Mouse (Mus musculus): ENCODE data around the gene Gcc2.
A peak's percentile ranks its signal among the peaks of the same experiment; 100 is the strongest.
"Not testable (repeated sequence)": the region's sequence is repeated elsewhere in the genome, so short reads cannot be mapped to it uniquely, and the experiment has no call there.

Gene Gcc2

DNA sequence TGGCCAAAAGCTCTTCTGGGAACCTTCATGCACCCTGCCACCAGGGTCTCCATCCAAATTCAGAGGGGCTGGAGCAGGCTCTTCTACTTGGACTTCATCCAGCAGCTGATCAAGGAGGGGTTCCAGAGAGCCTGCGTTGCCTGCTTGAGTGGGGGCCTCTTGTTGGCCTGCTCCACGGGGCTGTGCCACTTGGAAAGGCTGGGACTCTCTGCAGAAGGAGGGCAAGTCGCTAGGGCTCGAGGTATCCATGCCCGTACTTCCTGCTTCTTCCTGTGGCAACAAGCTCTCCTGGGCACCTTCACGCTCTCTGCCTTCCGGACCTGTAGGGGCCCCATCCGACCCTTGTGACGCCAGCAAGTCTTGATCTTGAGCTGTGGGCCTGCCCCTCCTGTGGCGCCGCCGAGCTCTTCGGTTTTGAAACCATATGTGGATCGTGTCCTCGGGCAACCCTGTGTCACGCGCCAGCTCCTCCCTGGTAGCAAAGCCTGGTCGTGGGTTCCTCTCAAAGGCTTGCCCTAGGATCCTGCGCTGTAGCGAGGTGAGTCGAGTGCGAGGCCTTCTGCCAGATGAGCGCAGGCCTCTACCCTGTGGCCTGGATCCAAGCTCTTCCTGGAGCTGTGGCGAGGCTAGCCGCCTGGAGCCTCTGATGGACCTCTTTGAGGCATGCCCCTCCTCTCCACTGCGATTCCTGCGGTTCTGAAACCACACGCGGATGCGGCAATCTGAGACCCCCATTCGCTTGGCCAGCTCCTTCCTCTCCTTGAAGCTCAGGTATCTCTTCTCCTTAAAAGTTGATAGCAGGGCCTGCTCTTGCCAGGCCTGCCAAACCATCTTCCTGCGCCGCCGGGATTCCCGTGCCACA is 23.3 kb upstream of the Gcc2 start:
- peak; percentile 76 to 78 for DNase-seq

DNA sequence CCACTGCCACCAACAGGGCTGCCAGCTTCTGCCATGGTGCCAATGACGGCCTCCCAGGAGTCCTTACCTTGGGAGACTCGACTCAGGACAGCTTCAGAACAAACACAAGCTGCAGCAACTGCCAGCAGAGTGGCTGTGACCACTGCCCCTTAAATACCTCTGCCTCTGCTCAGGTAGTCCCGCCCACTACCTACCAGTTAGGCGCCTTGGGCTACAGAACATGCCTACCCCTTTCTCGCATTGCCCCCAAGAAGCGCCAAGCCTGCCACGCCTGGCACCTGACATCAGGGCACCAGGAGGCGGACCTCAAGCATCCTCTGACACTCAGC is 22.7 kb upstream of the Gcc2 start, which contains the start of gene Duxf3:
Gene Duxf3, minus strand, starts transcription at position 35 of the 329 bp plus-strand sequence.
- DNase-seq = peak in 1 of 2 experiments; percentile 36

DNA sequence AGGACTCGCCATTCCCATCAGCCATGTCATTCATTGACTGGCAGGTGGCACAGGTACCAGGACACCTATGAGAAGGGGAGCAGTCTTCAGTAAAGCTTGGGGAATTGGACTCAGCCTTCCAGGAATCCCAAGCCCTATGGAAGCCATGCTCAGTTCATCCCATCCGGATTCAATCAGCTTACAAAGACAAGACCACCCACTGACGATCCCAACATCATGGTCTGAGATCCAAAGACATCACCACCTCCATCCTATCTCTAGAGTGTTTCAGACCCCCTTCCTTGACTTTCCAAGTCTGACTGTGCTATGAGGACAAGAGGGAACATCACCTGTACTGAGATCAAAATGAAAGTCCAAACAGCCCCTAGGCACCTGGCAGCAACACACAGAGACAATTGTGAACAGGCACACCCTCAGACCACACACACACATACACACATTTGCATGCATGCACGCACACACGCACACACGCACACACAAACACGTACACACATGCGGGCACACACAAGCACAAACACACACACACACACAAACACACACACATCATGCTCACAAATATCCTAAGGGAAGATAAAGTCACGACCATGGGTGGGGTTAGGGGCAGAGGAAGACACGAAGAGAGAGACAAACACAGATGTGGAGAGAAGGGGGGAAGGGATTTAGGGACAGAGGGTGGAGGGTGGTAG is 22.1 kb upstream of the Gcc2 start:
- DNase-seq = peak in 1 of 2 experiments; percentile 41

DNA sequence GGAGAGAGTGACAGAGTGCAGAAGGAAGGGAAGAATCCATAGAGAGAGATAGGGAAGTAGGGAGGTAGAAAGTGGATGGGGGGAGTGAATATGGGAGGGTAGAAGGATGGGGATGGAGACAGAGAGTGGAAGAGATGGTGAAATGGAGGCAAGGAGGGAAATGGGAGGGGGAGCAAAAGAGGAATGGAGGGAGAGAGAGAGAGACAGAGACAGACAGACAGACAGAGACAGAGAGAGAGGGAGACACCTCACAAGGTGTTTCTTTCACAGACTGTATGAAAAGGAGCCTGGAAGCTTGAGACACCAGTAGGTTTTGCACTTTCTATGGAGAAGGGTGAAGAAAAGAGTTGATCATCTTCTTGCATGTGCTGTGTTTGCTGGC is 21.6 kb upstream of the Gcc2 start:
- not testable (repeated sequence) for DNase-seq

DNA sequence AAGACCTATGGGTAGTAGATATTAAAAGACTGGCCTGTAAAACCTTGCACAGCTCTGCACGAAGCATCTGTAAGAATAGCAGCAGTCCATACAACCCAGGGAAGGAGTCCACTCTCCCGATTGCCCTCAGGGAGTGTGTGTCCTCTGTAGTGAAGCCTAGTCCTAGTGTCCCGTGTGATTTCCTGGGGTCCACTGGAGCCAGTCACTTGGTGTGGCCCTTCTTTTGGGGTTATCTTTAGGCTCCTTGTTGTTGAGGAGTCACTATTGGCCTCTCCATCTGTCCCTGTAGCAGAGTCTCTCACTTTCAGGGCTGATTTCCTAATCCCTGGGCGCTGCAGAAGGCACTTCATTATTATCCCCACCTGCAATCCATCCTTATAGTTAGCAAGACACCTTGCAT is 20.3 kb upstream of the Gcc2 start:
- DNase-seq = peak in 1 of 2 experiments; percentile 26

DNA sequence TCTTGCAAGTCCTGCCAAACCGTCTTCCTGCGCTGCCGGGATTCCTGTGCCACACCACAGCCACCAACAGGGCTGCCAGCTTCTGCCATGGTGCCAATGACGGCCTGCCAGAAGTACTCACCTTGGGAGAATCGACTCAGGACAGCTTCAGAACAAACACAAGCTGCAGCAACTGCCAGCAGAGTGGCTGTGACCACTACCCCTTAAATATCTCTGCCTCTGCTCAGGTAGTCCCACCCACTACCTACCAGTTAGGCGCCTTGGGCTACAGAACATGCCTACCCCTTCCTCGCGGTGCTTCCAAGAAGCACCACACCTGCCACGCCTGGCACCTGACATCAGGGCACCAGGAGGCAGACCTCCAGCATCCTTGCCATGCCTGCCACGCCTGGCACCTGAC is 18.7 kb upstream of the Gcc2 start, which contains the start of gene Gm4981:
Gene Gm4981, minus strand, starts transcription at position 89 of the 400 bp plus-strand sequence.
- no peak for DNase-seq

DNA sequence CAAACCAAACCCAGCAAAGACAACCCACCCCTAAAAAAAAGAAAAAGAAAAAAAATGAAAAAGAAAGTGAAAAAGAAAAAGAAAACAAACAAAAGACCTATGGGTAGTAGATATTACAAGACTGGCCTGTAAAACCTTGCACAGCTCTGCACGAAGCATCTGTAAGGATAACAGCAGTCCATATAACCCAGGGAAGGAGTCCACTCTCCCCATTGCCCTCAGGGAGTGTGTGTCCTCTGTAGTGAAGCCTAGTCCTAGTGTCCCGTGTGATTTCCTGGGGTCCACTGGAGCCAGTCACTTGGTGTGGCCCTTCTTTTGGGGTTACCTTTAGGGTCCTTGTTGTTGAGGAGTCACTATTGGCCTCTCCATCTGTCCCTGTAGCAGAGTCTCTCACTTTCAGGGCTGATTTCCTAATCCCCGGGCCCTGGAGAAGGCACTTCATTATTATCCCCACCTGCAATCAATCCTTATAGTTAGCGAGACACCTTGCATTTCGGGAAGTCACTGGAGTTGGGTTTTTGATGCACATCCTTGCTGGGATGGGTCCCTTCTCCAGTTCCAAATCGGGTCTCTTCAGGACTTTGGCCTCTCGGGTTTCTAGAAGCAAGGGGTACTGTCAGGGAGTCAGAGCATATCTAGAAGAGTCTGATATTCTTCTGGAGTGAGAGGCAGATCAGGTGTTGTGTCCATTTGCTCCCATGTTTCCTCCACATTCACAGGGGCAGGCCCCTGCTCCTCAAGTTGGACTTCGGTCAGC is 16.1 kb upstream of the Gcc2 start:
- peak; percentile 50 to 59 for DNase-seq

DNA sequence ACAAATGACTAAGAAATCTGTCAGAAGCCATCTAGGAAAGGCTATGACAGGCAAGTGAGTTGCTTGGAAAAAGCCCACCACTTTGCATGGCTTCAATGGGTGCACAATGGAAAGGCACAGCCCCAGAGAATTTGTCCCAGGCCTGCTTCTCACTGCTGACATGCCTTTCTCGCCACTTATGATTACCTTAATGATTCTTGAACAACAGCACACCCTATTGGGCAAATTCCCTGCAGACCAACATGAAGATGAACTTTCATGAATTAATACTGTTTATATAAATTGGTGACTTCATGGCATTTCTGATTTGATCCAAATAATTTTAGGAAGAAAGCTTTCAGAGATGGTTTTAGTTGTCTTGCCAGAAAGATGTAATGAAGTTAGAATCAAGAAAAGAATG is 5.8 kb upstream of the Gcc2 start:
- no peak for DNase-seq

DNA sequence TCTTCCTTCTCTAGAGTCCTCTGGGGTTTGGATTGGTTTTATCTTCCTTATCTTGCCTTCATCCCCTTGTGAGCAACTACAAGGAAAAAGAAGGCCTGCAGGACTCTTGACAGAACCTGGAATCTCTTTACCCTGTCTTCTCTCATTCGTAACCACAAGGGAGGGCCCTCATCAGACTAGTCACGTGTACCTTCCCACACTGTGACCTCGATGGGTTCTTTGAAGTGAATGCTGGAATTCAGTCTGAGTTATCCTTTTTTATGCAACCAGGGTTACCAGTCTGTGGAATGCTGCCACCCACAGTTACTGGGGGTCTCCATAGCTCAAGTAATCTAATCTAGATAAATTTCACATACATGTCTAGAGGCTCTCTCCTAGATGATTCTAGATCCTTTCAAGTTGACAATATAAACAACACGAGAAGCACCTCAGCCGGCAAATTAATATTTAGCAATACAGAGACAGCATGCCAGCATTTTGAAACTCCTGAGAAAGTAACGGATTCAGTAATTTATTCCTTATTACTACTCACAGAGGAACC is 592 bp upstream of the Gcc2 start:
- no peak for DNase-seq

DNA sequence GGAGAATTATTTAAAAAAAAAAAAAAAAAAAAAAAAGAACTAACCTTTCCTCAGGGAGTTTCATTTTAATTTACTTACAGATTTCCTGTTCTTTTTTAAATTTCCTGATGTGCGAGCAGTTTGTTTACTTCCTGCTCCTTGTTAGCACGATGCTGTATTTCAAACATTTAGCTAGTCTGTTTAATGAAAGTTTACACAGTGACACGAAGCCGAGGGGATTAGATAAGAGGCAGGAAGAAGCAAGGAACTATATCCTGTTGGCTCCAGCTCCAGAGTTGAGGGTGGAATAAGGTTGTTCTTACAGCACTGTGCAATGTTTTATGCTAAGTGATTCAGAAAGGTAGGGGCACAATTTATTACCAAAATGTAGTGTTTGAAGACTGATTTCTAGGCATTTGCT is 657 bp downstream of the Gcc2 start:
- DNase-seq = no peak

DNA sequence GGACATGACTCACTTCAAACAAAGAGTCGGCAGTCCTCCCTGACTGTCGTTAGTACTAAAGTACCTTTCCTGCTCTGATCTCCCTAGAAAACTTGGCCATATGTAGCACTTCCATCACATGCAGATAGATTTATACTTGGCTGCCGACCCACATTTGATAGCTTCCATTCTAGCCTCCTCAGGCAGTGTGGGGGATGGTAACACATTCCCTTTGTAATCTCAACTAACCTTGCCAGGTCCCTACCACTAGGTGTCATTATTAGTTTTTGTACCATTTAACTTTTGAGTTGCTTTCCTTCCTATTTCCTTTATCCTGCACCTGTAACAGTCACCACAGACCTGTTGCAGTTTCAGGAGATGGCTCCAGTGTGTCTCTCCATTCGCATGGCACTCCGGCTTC is 3.2 kb downstream of the Gcc2 start:
- DNase-seq = no peak

DNA sequence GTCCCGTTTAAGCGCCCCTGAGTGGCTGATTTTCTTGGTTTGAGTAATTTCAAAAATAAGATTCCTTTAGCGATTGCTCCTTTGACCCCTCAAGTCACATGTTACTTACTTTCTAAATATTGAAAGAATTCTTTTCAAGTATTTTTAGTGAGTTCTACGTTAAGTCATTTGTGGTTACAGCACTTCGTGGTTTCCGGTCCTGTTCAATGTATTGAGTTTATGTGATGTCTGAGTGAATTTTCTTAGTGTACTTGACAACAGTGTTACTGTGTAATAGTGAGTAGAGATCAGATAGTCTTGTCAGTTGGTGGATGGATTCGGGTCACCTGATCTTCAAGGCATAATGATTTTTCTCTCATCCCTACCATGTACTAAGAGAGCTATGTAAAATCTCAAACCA is 26.9 kb downstream of the Gcc2 start:
- no peak for DNase-seq

DNA sequence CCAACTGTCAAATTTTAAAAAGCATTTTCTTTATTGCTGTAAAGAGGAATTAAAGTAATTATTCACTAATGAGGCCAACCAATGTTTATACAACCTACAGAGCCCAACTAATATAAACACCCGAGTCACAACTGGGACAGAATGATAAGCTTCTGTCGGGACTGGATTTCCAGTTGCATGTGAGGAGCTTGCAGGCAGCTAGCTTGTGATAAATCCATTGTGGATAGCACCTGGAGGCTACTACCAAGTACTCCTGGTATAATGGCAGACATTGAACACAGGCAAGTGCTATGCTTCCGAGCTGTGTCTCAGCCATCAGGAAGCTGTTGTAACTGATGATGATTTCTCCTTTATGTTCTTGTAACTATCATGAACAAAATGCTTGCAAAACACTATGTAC is 35.4 kb downstream of the Gcc2 start:
- no peak for DNase-seq

DNA sequence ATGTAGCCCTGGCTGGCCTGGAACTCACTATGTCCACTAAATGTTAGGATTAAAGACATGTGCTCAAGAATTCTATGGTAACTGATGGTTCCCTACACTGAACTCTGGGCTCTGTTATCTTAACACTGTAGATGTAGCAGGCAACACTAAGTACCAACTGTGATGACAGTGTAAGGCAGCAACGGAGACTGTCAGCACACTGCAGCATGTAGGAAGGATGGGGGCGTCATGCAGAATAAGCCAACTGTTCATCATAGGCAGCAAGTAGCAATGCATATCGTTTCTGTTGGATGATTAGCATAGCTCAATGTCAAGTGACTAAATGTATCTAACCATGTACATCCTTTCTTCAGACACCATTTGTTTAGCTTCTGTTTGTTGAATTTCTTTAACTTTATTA is 38.9 kb downstream of the Gcc2 start:
- no peak for DNase-seq

DNA sequence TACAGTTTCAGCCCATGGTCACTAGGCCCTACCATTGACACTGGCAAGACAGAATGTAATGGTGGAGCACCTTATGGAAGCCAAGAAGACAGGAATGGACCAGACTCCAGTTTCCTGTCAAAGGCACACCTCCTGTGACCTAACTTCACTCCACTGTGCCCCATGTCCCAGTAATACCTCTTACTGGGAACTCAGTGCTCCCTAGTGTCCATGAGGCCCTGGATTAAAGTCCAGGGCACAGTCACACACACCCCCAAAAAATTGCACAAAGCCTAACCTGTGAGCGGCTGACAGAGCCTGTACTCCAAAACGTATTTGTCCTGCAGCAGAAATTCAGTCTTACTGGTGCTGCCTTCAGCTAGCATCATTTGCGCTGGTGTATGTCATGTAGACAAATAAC is 40.3 kb downstream of the Gcc2 start:
- DNase-seq = no peak

DNA sequence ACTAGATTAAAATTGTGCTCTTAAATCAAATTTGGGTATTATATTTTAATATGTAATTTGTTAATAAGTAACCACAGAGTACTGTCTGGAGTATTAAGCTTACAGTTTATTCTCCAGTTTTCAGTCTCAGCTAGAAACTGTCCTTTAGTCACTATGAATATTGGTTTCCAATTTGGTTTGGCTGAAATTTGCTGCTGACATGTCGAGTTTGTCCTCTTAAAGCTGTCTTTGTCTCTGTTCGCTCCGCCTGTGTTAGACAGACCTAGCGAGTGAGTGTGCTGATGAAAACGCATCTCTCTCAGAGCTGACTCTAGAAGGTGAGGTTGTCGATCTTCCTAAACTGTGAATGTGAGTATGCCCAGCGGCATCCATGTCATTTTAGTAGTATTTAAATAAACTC is 49.7 kb downstream of the Gcc2 start:
- no peak for DNase-seq

DNA sequence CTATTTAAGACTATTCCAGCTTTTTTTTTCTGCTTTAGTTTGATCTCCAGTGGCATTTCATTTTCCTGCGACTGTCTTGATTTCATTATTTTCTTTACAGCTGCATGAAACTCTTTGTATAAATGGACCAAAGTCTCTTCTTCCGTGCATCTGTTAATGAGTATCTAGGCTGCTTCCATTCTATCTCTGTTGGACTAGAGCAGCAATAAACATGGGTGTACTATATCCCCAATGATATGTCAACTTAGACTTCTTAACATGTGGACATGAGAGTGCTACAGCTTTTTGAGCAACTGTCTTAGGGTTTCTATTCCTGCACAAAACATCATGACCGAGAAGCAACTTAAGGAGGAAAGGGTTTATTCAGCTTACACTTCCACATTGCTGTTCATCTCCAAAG is 51.6 kb downstream of the Gcc2 start:
- no peak for DNase-seq

DNA sequence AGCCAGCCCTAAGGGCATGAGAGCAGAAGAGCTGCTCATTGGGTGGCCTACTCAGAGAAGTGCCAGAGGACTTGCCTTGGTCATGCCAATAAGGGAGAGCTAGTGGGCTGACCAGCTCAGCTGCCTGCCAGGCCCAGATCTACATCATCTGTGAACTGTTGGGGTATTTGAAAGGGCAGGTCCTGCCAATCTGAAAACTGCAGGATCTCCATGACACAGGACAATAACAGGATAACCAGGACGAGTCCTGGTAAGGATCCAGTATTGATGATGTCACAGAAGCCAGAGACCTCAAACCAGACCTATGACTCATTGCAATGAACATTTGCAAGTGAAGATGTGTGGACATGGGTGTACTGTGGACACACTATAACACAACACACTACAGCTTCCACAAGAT is 55.5 kb downstream of the Gcc2 start:
- no peak for DNase-seq

DNA sequence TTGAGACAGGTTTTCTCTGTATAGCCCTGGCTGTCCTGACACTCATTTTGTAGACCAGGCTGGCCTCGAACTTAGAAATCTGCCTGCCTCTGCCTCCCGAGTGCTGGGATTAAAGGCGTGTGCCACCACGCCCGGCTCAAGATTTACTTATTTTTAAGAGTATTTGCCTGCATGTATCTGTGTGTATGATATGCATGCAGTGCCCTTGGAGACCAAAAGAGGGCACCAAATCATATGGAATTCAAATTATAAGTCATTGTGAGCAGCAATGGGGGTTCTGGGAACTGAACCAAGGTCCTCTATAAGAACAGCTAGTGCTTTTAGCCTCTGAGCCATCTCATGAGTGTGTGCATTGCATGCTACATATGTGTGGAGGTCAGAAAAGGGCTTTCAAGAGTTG is 57.6 kb downstream of the Gcc2 start:
- no peak for DNase-seq

DNA sequence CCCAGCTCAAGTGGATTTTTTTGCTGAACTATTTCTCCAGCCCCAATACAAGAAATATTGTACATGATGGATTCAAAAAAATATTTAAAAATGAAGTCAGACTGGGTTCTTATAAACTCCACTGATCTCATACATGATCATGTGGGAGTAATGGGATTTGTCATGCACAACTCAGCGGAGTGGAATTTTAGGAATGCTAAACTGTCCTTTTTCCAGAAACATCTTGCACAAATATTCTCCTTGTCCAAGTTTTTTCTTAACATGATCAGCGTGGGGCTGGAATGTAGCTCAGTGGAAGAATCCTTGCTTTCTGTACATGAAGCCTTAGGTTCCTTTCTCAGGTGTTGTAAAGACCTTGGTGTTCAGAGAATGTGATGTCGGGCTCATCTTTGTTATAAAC is 65.6 kb downstream of the Gcc2 start:
- no peak for DNase-seq

DNA sequence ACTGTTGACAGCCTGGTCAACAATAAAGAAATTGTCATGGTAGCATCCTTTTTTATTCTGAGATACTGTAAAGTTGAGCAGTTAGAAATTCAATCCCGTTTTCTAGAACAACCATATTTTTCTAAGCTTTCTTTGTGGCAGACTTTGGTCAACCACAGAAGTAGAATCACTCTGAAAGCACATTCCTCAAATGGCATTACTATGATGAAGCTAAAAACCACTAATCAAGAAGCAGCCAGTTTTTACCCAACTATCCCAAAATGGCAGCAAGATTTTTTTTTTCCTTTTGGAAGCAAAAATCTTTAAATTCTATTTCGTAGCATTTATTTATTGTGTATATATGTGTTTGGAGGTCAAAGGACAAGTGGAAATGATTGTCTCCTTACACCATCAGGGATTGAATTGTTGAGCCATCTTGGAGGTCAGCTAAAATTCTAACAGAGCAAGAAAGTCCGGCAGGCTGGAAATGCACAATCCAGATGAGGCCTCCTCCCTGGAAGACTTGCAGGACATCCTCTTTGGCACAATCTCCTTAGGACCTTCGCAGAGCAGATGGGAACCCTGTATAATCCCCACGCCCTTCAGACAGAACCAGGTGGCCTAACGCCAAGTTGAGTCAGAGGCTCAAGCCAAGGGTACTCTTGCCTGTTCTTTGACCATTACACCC is 67.2 kb downstream of the Gcc2 start:
- no peak for DNase-seq

All from thymus, adult 18-20 months (tissue).